Mouse (Mus musculus) myocyte (in vitro differentiated cells): ENCODE measurements around the gene Milr1.
A peak's percentile ranks its signal among the peaks of the same experiment; 100 is the strongest.

ENCODE experiments used
- E2F4 ChIP-seq: IDR thresholded peaks from one replicate; pipeline ENCODE4 v1.6.1; 2011; ENCODE audit warnings: mild to moderate bottlenecking, control low read depth, moderate library complexity; ENCODE audit not compliant: insufficient read depth
- MAX ChIP-seq: IDR thresholded peaks from one replicate; pipeline ENCODE4 v1.6.1; 2011; ENCODE audit warnings: low read depth, mild to moderate bottlenecking, control low read depth
- MYOG ChIP-seq, 3 experiments: IDR thresholded peaks; one replicate each; pipeline ENCODE4 v1.6.1; 2011; ENCODE audit warnings: control low read depth in 2 of 3, low read depth in 2 of 3, mild to moderate bottlenecking in 2 of 3; ENCODE audit not compliant: insufficient read length in 2 of 3, control insufficient read depth in 1 of 3, insufficient read depth in 1 of 3
- POLR2A ChIP-seq: IDR thresholded peaks from one replicate; pipeline ENCODE4 v1.6.1; 2011; ENCODE audit warnings: low read depth, mild to moderate bottlenecking, control low read depth, moderate library complexity; ENCODE audit not compliant: insufficient read length
- POLR2AphosphoS2 ChIP-seq: IDR thresholded peaks from one replicate; pipeline ENCODE4 v1.6.1; 2011; ENCODE audit warnings: low read depth, control low read depth; ENCODE audit not compliant: insufficient read length
- REST ChIP-seq: IDR thresholded peaks from one replicate; pipeline ENCODE4 v1.6.1; 2011; ENCODE audit warnings: mild to moderate bottlenecking, control low read depth, moderate library complexity; ENCODE audit not compliant: insufficient read depth, insufficient read length
- TCF12 ChIP-seq: IDR thresholded peaks from one replicate; pipeline ENCODE4 v1.6.1; 2011; ENCODE audit warnings: mild to moderate bottlenecking, control low read depth; ENCODE audit not compliant: poor library complexity, insufficient read depth, severe bottlenecking
- USF1 ChIP-seq: IDR thresholded peaks from one replicate; pipeline ENCODE4 v1.6.1; 2011; ENCODE audit warnings: low read depth, mild to moderate bottlenecking, control low read depth, moderate library complexity

DNA sequence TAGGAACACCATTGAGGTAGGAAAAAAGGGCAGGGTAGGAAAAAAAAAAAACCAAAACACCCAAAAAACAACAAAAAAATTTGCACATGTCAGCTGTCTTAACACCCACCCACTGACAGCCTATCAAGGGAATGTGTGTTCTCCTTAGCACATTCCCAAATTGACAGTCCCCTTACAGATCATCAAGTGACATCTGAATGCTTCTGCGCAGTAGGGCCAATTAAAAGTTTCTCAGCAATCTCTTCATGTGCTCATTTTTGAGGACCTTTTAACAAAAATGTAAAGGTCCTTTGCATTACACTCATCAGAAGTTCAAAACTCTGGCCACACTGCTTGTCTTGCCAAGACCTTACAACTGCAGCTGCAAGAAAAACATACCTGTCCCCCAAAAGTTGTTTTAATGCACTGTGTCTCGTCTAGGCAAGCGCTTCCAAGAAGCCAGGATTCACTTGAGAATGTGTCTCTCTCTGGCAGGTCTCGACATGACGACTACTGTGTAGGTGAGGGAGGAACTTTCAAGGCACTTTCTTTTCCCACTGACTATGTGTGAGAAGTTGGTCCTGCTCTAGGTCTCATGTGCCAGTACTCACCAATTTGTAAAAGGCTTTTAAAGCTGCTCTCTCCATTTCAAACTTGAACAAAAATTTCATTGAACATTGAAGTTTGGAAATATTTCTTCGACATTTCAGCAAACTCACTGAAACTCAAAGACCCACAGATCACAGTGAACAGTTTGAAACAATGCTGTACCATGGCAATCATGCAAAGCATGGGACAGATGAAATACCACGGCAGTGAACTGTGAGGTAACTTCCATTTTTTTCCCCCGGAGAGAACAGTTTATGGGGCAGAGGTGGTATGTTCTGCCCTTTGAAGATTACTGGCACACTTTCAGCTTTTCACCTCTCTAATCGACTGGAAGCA lies 32.1 kb downstream of the Milr1 start:
- no peak for TF ChIP-seq POLR2A
- TF ChIP-seq MAX = no peak
- peak; percentile 18 for TF ChIP-seq POLR2AphosphoS2
- no peak for TF ChIP-seq TCF12
- TF ChIP-seq USF1 = no peak
- TF ChIP-seq REST = no peak
- no peak for TF ChIP-seq E2F4
- no peak for TF ChIP-seq MYOG (IDR thresholded peaks at IDR 0.05; ENCODE audit: control insufficient read depth in 1 of 3, insufficient read depth in 1 of 3, insufficient read length in 2 of 3, low read depth in 2 of 3)
